Mouse (Mus musculus): ENCODE measurements at regions not wholly inside any gene's neighbourhood (a gene's known extent, or its start where the extent isn't known, plus 50 kb on each side); places are given as distances from the start of the nearest gene placed in this dataset.

DNA sequence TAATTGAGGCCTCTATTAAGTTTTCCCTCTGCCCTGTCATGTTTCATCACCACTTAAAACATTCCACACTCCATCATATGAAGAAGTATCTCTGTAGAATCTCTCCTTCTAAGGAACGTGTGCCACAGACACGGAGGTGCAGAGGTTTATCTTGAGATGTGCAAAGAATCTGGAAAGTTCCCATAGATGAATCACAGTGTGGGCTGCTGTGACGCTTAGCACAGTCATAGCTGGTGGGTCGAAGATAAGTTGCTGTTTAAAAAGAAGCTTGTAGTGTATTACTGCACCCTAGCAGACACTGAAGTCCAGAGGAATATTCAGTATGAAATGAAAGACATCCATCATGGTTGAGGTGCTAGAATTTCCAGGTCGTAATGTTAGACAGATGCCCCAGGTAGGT lies 179.9 kb upstream of the 4930583I09Rik start:
- DNase-seq (ENCODE audit: low read depth, low spot score) = no peak

DNA sequence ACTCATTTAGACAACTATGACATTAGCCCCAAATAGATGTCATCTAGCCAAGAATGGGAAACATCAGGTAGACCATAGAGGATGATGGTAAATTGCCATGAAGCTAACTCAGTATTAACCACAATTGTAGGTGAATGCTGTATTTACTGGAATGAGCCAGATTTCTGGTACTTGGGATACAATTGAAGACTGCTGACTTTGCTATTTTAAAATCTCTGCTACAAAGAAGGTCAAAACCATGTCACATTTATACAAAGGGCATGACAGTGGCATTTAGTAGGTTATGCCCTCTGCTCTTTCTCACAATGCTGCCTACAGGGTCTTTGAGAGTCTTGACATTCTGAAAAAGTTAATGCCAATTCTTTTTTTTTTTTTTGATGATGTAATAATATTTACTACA lies 178.8 kb upstream of the 4930583I09Rik start:
- no peak for DNase-seq (ENCODE audit: low read depth, low spot score)

DNA sequence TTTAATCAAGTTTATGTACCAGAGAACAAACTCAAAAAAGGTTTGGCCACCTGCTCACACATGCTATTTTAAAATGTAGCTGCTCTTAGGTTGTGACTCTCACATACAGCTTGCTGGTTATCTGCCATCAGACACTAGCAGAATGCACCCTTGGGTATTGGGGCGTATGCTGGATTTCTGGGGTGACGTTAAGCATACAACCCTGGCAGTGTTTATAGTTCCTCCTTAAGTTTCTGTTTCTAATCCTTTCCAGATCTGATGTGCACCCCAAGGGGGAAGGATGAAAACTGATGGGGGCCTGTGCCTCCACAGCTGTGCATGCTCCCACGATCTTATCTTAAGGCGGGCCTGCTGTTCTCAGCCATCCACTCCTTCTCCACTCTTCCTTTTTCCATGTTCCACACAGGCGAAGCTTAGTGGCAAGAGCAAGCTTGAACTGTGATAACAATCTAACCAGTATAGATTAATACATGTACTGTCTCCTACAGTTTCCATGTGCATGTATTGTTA lies 164.8 kb upstream of the 4930583I09Rik start:
- no peak for DNase-seq (ENCODE audit: low read depth, low spot score)

DNA sequence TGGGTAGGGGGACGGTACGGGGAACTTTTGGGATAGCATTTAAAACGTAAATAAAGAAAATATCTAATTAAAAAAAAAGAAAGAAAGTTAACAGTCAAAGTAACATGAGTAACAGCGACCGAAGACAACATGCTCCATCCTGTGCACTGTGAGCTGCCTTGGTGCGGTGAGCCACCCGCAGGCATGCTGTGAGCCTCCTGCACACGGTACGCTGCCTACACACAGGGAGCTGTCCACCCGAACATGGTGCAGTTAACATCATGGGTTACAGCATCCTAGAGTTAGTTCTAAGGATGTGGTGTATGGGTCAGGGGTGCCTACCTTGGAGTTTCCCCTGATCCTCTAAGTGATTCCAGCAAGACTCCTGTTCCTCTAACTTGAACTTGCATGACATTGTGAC lies 158.6 kb upstream of the 4930583I09Rik start:
- no peak for DNase-seq (ENCODE audit: low read depth, low spot score)

DNA sequence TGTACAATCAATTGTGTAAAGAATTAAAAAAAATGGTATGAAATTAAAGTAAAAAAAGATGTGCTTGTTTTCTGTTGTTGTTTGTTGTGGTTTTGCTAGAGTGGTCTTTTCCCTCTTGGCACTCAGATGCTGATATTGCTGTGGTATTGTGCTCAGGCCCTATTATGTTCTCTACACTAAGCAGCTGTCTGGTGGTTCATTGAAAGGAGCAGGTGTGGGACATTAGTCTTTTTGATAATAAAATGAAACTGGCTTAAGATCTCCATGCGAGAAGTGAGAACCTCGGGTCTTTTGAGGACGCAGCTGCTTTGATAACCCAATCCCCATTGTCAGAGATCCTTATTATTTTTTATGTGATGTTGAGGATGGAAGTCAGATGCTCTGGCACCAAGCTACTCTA lies 155.4 kb upstream of the 4930583I09Rik start:
- DNase-seq (ENCODE audit: low read depth, low spot score) = no peak

DNA sequence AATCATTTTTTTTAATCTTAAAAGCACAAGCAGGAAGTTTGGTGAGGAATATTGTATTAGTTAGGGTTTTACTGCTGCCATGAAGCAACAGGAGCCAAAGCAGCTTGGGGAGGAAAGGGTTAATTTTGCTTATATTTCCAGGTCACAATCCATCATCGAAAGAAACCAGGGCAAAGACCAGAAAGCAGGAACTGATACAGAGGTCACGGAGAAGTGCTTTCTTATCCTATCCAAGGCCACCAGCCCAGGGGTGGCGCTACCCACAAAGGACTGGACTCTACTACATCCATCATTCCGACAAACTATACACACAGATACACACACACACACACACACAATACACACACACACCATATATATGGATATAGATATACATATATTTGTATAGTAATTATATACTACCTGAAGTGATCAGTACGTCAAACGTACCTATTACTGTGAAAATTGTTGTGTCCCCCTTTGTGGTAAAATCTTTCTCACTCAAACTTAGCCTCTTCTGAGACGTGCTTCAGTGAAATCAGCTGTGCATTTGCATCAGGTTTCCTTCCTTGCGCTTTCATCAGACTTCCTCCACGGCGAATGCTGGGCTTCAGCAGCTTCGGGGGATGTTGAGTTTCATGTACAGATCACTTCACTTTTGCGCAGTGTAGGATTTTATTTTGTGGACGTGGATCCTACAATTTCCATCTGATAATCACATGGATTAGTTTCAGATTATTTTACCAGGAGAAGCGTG lies 148.6 kb upstream of the 4930583I09Rik start:
- DNase-seq (ENCODE audit: low read depth, low spot score) = no peak

DNA sequence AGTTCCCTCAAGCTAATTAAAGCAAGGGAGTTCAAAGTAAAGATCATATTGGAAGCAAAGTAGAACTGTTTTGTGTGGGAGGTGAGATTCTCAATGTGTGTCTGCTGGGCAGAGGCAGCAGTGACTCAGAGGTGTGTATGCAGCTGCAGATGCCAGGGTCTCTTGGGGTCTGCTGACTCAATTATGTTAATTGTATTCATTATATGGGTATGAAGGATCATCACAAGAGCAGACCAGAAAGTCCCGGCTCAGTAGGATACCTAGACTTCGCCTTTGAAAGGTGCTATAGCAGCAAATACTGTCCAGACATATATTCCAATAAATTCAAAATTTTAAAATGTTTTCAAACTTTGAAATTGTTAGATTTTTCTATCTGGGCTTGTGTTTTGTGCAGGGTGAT lies 147.6 kb upstream of the 4930583I09Rik start:
- no peak for DNase-seq (ENCODE audit: low read depth, low spot score)

DNA sequence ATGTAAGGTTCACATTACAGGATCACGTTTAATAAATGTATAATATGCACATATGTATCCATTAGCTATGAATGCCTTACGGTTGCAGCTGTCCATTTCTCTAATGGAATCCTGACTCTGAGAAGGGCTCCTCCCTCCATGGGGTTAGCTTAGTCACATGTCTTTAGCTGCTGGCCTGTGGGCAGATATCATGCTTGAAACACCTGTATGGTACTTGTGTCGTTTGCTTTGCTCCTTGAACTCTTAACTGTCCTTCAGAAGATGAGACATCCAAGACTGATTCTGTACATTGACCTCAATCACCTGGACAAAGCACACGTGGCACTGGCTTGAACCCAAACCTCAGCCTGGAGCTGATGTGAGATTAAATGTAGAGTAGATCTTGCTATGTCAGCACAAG lies 128.3 kb upstream of the 4930583I09Rik start:
- no peak for DNase-seq (ENCODE audit: low read depth, low spot score)

DNA sequence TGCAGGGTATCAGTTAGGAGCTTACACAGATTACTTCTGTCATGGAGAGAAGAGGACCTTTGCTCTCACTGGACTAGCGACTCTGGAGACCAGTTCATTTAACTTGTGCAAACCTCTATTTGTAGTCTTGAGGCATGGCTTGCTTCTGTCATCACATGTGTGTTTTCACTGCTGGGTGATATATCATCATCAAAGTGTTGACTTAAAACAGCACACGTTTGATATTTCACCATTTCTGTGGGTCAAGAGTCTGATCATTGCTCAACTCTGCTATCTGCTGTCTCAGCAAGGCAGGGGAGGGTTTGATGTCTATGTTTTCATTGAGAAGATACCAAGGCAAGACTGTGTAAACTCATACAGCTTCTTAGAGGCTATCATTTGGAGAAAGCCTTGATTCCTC lies 126.0 kb upstream of the 4930583I09Rik start:
- no peak for DNase-seq (ENCODE audit: low read depth, low spot score)

DNA sequence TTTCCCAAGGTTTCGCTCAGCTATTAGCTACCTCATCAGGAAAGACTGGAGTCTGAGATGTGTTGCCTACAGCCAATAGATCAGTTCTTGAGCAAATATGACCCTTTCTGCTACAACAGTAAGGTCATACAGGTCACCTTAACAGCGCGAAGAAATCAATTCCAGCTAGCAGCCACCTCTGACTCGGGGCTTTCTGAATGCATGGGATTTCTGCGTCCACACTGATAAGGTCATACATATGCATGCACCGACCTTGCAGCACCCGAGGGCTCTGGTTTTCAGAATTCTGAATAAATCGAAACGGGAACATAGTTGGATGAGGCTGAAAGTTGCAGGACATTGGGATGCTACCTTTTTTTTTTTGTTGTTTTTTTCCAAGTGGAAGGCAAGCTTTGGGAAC lies 121.6 kb upstream of the 4930583I09Rik start:
- DNase-seq (ENCODE audit: low read depth, low spot score) = no peak

DNA sequence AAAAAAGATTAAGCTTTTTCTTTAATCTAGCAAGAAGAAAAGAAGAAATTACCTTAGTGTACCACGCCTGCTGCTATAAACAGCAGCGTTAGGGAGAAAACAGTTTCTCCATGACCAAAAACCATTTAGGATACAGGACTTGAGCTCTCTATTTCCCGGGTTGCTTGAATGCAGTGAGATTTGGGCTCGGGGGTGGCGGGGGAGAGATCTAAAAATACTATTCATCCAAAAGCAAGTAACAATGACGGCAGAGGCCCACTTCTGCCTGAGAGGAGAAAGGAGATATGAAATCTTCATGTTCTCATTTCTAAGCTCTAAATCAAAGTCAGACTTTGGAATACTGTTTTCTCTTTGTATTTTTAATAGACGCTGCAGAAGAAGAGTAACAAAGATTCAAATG lies 120.6 kb upstream of the 4930583I09Rik start:
- no peak for DNase-seq (ENCODE audit: low read depth, low spot score)

DNA sequence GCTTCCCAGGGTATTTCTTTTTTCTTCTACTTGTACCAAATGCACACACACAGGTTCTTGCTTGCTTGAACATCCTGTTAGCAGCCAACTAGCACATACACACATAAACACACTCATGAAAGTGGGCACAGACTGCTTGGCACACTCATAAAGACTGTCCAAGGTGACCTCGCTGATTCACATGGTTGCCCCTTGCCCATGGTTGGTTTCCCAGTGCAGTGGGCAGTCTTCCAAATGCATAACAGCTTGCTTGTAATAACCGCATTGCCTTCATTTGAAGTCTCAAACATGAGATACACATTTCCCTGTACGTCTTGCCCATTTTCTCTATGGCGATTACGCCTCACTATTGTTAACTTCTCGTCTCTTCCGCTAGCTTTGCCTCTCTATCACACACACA lies 117.4 kb upstream of the 4930583I09Rik start:
- DNase-seq (ENCODE audit: low read depth, low spot score) = no peak

DNA sequence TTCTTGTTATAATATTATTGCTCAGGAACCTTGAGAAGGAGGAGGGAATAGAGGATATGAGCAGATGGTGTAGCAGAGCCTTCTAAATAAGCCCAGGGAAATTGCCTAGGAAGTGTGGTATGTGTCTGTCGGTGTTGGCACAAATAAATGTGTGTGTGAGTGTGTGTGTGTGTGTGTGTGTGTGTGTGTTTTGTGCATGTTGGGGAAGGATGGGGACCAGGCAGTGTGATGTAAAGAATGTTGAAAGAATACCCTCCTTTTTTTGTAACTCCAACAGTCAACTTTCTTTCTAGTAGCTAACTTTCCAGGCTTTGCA lies 115.7 kb upstream of the 4930583I09Rik start:
- no peak for DNase-seq (ENCODE audit: low read depth, low spot score)

DNA sequence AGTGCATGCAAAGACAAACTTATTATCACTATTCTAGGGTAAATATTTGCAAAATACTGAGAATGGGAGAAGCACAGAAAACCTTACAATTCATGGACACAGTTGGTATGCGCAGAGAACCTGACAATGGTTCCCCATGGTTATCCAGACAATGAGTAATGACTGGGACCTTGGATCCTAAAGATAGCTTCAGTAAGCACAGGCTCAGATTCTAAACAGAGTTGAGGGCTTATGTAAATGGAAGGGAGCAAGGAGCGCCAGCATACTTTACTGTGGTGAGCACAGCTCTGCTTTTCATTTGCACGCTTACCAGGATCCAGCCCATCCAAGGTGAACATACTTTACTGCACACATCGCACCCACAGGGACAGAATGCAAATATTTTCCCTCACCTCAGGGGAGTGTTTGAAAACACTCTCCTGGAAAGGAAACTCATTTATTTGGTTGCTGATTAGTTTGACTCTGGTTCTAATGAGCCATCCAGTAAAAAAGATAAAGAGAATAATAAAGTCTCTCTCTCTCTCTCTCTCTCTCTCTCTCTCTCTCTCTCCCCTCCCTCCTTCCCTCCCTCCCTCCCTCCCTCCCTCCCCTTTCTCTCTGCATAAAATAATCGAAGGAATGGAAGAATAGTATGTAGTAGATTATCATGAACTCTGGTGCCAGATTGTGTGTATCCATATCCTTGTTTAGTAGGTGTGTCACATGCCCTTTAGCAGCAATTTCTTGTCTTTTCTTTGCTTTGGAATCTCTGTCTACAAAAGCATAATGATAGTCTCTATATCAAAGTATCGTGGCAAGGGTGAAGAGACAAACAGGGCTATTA lies 115.1 kb upstream of the 4930583I09Rik start:
- DNase-seq (ENCODE audit: low read depth, low spot score) = no peak

DNA sequence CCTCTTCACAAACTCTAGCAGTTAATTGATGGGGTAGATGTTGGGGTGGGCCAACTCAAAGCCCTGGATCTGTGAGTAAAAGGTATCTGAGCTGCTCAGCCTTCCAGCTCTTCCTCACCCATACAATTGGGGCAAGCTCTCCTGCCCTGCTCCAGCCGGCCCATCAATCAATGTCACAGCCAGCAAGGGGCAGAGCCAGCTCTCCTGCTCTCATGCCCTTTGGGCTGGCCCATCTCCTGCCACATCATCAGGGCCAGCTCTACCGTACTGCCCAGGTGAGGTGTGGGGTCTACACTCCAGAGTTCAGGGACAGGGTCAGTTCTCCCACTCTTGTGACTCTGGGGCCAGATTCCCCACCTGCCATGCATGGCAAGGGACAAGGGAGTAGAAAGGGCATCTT lies 107.3 kb upstream of the 4930583I09Rik start:
- DNase-seq (ENCODE audit: low read depth, low spot score) = no peak

DNA sequence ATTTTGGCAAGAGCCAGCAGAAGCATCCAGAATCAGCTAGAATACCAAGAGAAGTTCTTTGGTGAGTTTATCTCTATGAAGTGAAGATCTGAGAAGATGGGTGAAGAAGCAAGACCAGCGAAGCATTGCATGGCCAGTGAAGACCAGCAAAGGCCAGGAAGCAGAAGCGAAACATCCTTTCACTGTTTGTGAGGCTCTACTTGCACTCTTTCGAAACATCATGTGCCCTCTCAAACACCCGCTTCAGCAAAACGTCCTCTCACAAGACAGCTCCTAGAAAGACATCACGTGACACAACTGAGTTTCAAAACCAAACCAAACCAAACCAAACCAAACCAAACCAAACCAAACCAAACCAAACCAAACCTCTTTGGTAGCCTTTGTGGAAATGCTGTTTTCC lies 105.7 kb upstream of the 4930583I09Rik start:
- no peak for DNase-seq (ENCODE audit: low read depth, low spot score)

DNA sequence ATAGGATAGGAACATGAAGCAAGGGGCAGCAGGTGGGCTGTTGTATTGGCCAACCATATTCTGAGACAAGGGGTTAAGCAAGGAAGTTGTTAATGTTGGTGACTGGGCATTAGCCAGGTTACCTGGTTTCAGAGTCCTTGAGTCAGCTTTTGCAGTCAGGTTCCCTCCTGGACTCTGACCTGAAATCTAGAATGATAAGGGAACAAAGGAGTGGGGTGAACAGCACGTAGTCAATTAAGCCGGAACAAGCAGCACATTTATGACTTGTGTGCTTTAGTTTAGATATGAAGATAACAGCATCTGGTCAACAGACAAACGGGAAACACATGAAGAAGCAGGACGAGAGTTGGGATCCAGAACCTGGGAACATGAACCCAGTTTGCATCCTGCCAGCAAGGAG lies 99.8 kb upstream of the 4930583I09Rik start:
- DNase-seq (ENCODE audit: low read depth, low spot score) = no peak

DNA sequence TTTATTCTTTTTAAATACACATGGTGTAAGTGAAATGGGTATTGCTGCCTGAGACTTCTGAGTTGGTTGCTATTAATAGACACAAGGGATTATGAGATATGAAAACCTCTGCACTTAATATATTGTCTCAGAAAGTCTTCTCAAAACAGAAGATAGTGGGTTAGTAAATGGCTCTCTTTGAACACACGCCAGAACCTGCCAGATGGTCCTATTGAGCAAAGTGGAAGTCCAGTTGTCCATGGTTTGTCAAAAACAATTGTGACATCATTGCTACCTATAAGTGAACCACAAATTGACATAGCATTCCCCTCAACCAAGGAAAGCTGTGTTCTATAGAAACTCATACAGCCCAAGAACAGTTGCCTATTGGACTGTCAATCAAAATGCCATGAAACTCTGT lies 98.5 kb upstream of the 4930583I09Rik start:
- no peak for DNase-seq (ENCODE audit: low read depth, low spot score)

DNA sequence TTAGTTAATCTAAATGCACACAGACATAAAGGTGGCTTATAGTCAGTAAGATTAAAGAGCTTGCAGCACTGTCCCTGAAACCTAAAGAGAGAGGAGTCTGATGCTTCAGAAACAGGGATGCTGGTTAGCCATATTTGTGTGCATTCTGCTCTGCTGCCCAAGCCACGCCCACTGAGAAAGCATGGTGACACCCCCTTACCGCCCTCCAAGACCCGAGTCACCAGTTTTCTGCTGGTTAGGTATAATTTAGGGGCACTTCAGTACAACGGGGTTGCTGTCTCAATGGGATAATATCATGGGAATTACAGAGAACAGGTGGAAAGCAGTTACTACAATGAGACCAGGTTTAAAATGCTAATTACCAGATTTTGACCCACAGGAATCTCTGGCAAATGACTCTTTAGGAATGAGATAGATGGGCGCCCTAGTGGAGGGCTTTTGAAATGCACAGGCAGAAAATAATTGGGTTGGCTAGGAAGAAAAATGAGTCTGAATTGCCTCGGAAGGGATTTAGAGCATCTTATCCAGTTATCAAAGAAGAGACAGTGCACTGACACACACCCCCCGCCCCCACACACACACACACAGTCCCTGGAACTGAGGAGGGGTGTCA lies 95.1 kb upstream of the 4930583I09Rik start:
- no peak for DNase-seq (ENCODE audit: low read depth, low spot score)

DNA sequence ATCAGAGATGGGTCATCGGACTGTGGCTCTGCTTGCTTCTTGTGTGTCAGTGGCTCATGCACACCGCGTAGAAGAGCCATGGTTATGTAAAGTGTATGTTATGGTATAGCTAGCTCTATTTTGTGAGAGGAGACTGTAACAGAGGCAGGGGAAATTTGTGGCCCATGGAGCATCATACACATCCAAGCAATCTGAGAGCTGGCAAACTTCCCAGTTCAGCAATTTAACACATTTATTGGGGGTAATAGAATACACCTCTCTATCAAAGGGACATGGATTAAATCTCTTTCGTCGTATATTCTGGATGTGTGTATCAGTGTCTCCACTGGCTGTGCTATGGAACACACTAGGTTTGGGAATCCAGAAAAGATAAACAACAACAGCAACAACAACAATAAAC lies 87.9 kb upstream of the 4930583I09Rik start:
- no peak for DNase-seq (ENCODE audit: low read depth, low spot score)

DNA sequence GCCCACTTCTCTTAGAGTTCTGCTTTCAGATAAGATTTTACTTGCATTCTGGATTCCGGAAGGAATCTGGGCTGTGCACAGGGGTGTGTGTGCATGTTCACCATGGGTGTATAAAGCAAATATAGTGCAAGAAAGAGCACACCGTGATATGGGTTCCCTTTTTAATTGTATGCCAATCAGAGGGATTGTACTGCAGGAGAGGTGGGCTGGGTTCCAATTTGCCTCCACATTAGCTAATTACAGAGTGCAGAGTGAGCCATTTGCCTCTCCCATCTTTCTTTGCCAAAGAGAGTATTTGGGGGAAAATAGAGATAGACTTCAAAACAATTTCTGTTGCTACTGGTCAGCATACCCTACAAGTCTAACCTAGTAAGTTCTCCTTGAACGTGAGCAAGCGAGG lies 86.4 kb upstream of the 4930583I09Rik start:
- DNase-seq (ENCODE audit: low read depth, low spot score) = no peak

DNA sequence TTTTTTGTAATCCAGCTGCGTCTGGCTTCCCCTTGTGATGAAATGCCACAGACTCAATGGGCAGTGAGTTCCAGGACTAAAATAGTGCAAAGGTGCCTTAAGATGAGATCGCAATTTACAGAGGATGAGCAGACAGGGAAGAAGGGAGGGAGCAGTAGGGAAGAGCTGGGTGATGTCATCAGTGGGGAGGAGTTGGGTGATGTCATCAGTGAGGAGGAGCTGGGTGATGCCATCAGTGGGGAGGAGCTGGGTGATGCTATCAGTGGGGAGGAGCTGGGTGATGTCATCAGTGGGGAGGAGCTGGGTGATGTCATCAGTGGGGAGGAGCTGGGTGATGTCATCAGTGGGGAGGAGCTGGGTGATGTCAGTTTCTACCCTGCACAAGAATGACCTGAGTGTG lies 84.4 kb upstream of the 4930583I09Rik start:
- no peak for DNase-seq (ENCODE audit: low read depth, low spot score)

DNA sequence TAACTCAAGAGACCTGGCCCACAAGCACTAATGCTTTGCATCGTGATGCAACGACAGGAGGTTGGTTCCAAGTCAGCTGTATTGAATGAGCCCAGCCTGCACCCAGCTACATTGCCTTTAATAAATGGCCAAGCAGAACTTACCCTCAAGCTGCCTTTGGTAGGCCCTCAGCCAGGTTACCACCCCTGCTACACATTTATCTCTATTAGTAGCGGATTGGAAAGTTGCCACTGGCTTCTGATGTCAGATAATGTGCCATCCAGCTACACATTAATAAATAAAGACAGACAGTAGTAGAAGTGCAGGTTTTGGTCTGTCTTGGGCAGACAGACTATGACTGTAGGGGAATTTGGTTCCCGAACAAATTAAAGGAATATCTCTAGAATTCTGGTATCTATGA lies 82.0 kb upstream of the 4930583I09Rik start:
- DNase-seq (ENCODE audit: low read depth, low spot score) = no peak
